Mouse (Mus musculus): ENCODE results near the gene Mis18bp1. TPM values are rescaled to one million over a fixed set of nuclear protein-coding genes. Genes with fewer than 3 reads are reported as not detected.
"Not testable (repeated sequence)": the region's sequence is repeated elsewhere in the genome, so short reads cannot be mapped to it uniquely, and the experiment has no call there.

Gene Mis18bp1
- polyA plus RNA-seq, 1 experiment from 2014 or later = 61.7 TPM

- not testable (repeated sequence) for H3K36me3 ChIP-seq (ENCODE audit: control insufficient read depth, insufficient read depth, low read length); H3K4me1 ChIP-seq (ENCODE audit: control insufficient read depth, insufficient read depth, low read length); H3K9ac ChIP-seq (replicated peaks; ENCODE audit: low read depth, low read length); H3K27me3 ChIP-seq (ENCODE audit: control insufficient read depth, insufficient read depth, low read length); H3K9me3 ChIP-seq (ENCODE audit: control insufficient read depth, low read depth, low read length)
- H3K27ac ChIP-seq (ENCODE audit: low read length) = peak overlapping the region; percentile 92
- 22% methylated on average over 8 of the region's 8 CpGs for WGBS
- H3K4me3 ChIP-seq (ENCODE audit: low read depth, low read length) = peak overlapping the region; percentile 87
- H3K4me2 ChIP-seq (replicated peaks; ENCODE audit: low read depth, low read length) = peak overlapping the region; percentile 33
- ATAC-seq (ENCODE audit: insufficient number of reproducible peaks, insufficient read depth, low FRiP score, low read depth) = peak; percentile 28; the same call in 1 of the 2 replicates
Measured at GRCm38 (mm10) chr12:65172959-65173358, 555 bp upstream of the Mis18bp1 start.

- H3K27ac ChIP-seq (ENCODE audit: low read length); ATAC-seq (ENCODE audit: insufficient number of reproducible peaks, insufficient read depth, low FRiP score, low read depth); H3K9me3 ChIP-seq (ENCODE audit: control insufficient read depth, low read depth, low read length); H3K4me3 ChIP-seq (ENCODE audit: low read depth, low read length); H3K4me2 ChIP-seq (replicated peaks; ENCODE audit: low read depth, low read length); H3K4me1 ChIP-seq (ENCODE audit: control insufficient read depth, insufficient read depth, low read length); H3K27me3 ChIP-seq (ENCODE audit: control insufficient read depth, insufficient read depth, low read length); H3K9ac ChIP-seq (replicated peaks; ENCODE audit: low read depth, low read length): not testable (repeated sequence)
- peaks cover 15% of the 10 kb centered on the region for H3K36me3 ChIP-seq (ENCODE audit: control insufficient read depth, insufficient read depth, low read length)
- 93% methylated on average over 4 of the region's 4 CpGs for WGBS
Measured at GRCm38 (mm10) chr12:65136121-65136520, 36.3 kb downstream of the Mis18bp1 start.

- H3K4me2 ChIP-seq (replicated peaks; ENCODE audit: low read depth, low read length) = no peak overlapping the region
- no peaks in the 10 kb centered on the region for H3K4me1 ChIP-seq (ENCODE audit: control insufficient read depth, insufficient read depth, low read length)
- no peak overlapping the region for H3K9ac ChIP-seq (replicated peaks; ENCODE audit: low read depth, low read length)
- peaks cover 30% of the 10 kb centered on the region for H3K36me3 ChIP-seq (ENCODE audit: control insufficient read depth, insufficient read depth, low read length)
- H3K27me3 ChIP-seq (ENCODE audit: control insufficient read depth, insufficient read depth, low read length) = no peaks in the 10 kb centered on the region
- WGBS = 91% methylated on average over 5 of the region's 5 CpGs
- no peak overlapping the region for H3K4me3 ChIP-seq (ENCODE audit: low read depth, low read length)
- no peaks in the 10 kb centered on the region for H3K9me3 ChIP-seq (ENCODE audit: control insufficient read depth, low read depth, low read length)
- ATAC-seq (ENCODE audit: insufficient number of reproducible peaks, insufficient read depth, low FRiP score, low read depth) = no peak
- H3K27ac ChIP-seq (ENCODE audit: low read length) = no peak overlapping the region
Measured at GRCm38 (mm10) chr12:65119451-65119850, 53.0 kb downstream of the Mis18bp1 start.

GRCm38 (mm10) chr12:65118968-65119367, 53.4 kb downstream of the Mis18bp1 start:
- no peak overlapping the region for H3K4me2 ChIP-seq (replicated peaks; ENCODE audit: low read depth, low read length)
- no peak overlapping the region for H3K27ac ChIP-seq (ENCODE audit: low read length)
- WGBS = 85% methylated on average over 7 of the region's 7 CpGs
- no peak overlapping the region for H3K9ac ChIP-seq (replicated peaks; ENCODE audit: low read depth, low read length)
- H3K4me3 ChIP-seq (ENCODE audit: low read depth, low read length) = no peak overlapping the region
- no peaks in the 10 kb centered on the region for H3K27me3 ChIP-seq (ENCODE audit: control insufficient read depth, insufficient read depth, low read length)
- no peaks in the 10 kb centered on the region for H3K4me1 ChIP-seq (ENCODE audit: control insufficient read depth, insufficient read depth, low read length)
- no peaks in the 10 kb centered on the region for H3K9me3 ChIP-seq (ENCODE audit: control insufficient read depth, low read depth, low read length)
- H3K36me3 ChIP-seq (ENCODE audit: control insufficient read depth, insufficient read depth, low read length) = peaks cover 30% of the 10 kb centered on the region
- ATAC-seq (ENCODE audit: insufficient number of reproducible peaks, insufficient read depth, low FRiP score, low read depth) = no peak

- not testable (repeated sequence) for H3K9me3 ChIP-seq (ENCODE audit: control insufficient read depth, low read depth, low read length); H3K27ac ChIP-seq (ENCODE audit: low read length); ATAC-seq (ENCODE audit: insufficient number of reproducible peaks, insufficient read depth, low FRiP score, low read depth); H3K4me1 ChIP-seq (ENCODE audit: control insufficient read depth, insufficient read depth, low read length); H3K9ac ChIP-seq (replicated peaks; ENCODE audit: low read depth, low read length); H3K4me2 ChIP-seq (replicated peaks; ENCODE audit: low read depth, low read length); H3K27me3 ChIP-seq (ENCODE audit: control insufficient read depth, insufficient read depth, low read length); H3K4me3 ChIP-seq (ENCODE audit: low read depth, low read length)
- WGBS = 74% methylated on average over 3 of the region's 3 CpGs
- H3K36me3 ChIP-seq (ENCODE audit: control insufficient read depth, insufficient read depth, low read length) = peaks cover 13% of the 10 kb centered on the region; the same call in 1 of the 2 replicates
Measured at GRCm38 (mm10) chr12:65114978-65115377, 57.4 kb downstream of the Mis18bp1 start.

- 84% methylated on average over 4 of the region's 4 CpGs for WGBS
- no peaks in the 10 kb centered on the region for H3K4me1 ChIP-seq (ENCODE audit: control insufficient read depth, insufficient read depth, low read length)
- H3K27me3 ChIP-seq (ENCODE audit: control insufficient read depth, insufficient read depth, low read length) = no peaks in the 10 kb centered on the region
- no peak overlapping the region for H3K9ac ChIP-seq (replicated peaks; ENCODE audit: low read depth, low read length)
- ATAC-seq (ENCODE audit: insufficient number of reproducible peaks, insufficient read depth, low FRiP score, low read depth) = no peak
- no peak overlapping the region for H3K4me3 ChIP-seq (ENCODE audit: low read depth, low read length)
- no peak overlapping the region for H3K4me2 ChIP-seq (replicated peaks; ENCODE audit: low read depth, low read length)
- H3K9me3 ChIP-seq (ENCODE audit: control insufficient read depth, low read depth, low read length) = no peaks in the 10 kb centered on the region
- no peak overlapping the region for H3K27ac ChIP-seq (ENCODE audit: low read length)
- peaks cover 14% of the 10 kb centered on the region; the same call in 1 of the 2 replicates for H3K36me3 ChIP-seq (ENCODE audit: control insufficient read depth, insufficient read depth, low read length)
Measured at GRCm38 (mm10) chr12:65113925-65114324, 58.5 kb downstream of the Mis18bp1 start.

- Histone ChIP-seq H3K9me3 (ENCODE audit: control insufficient read depth, low read depth, low read length) (no peaks in the 10 kb centered on the region), H3K4me3 (ENCODE audit: low read depth, low read length) (no peak overlapping the region), H3K27ac (ENCODE audit: low read length) (no peak overlapping the region), H3K4me1 (ENCODE audit: control insufficient read depth, insufficient read depth, low read length) (no peaks in the 10 kb centered on the region), H3K36me3 (ENCODE audit: control insufficient read depth, insufficient read depth, low read length) (peaks cover 9% of the 10 kb centered on the region; the same call in 1 of the 2 replicates), H3K27me3 (ENCODE audit: control insufficient read depth, insufficient read depth, low read length) (no peaks in the 10 kb centered on the region), H3K4me2 (replicated peaks; ENCODE audit: low read depth, low read length) (no peak overlapping the region), H3K9ac (replicated peaks; ENCODE audit: low read depth, low read length) (no peak overlapping the region)
- ATAC-seq (ENCODE audit: insufficient number of reproducible peaks, insufficient read depth, low FRiP score, low read depth) = no peak
- 100% methylated on average over 1 of the region's 1 CpGs for WGBS
Measured at GRCm38 (mm10) chr12:65112811-65113210, 59.6 kb downstream of the Mis18bp1 start.

- Histone ChIP-seq H3K27me3 (ENCODE audit: control insufficient read depth, insufficient read depth, low read length) (no peaks in the 10 kb centered on the region), H3K36me3 (ENCODE audit: control insufficient read depth, insufficient read depth, low read length) (peaks cover 6% of the 10 kb centered on the region), H3K9me3 (ENCODE audit: control insufficient read depth, low read depth, low read length) (no peaks in the 10 kb centered on the region), H3K4me3 (ENCODE audit: low read depth, low read length) (no peak overlapping the region), H3K4me1 (ENCODE audit: control insufficient read depth, insufficient read depth, low read length) (no peaks in the 10 kb centered on the region), H3K27ac (ENCODE audit: low read length) (no peak overlapping the region), H3K4me2 (replicated peaks; ENCODE audit: low read depth, low read length) (no peak overlapping the region), H3K9ac (replicated peaks; ENCODE audit: low read depth, low read length) (no peak overlapping the region)
- no peak for ATAC-seq (ENCODE audit: insufficient number of reproducible peaks, insufficient read depth, low FRiP score, low read depth)
- WGBS = 93% methylated on average over 3 of the region's 3 CpGs
Measured at GRCm38 (mm10) chr12:65111503-65111902, 60.9 kb downstream of the Mis18bp1 start.

- Histone ChIP-seq H3K4me2 (replicated peaks; ENCODE audit: low read depth, low read length) (no peak overlapping the region), H3K27me3 (ENCODE audit: control insufficient read depth, insufficient read depth, low read length) (no peaks in the 10 kb centered on the region), H3K9ac (replicated peaks; ENCODE audit: low read depth, low read length) (no peak overlapping the region), H3K27ac (ENCODE audit: low read length) (no peak overlapping the region), H3K4me1 (ENCODE audit: control insufficient read depth, insufficient read depth, low read length) (no peaks in the 10 kb centered on the region), H3K4me3 (ENCODE audit: low read depth, low read length) (no peak overlapping the region), H3K36me3 (ENCODE audit: control insufficient read depth, insufficient read depth, low read length) (peaks cover 11% of the 10 kb centered on the region), H3K9me3 (ENCODE audit: control insufficient read depth, low read depth, low read length) (no peaks in the 10 kb centered on the region)
- 81% methylated on average over 1 of the region's 1 CpGs for WGBS
- ATAC-seq (ENCODE audit: insufficient number of reproducible peaks, insufficient read depth, low FRiP score, low read depth) = no peak
Measured at GRCm38 (mm10) chr12:65108746-65109145, 63.7 kb downstream of the Mis18bp1 start.
